Mouse (Mus musculus): ENCODE results near the gene Pik3ap1. TPM values are rescaled to one million over a fixed set of nuclear protein-coding genes. Genes with fewer than 3 reads are reported as not detected.

Pik3ap1 gene
- polyA plus RNA-seq, 1 experiment from 2014 or later = 1.3 TPM

- Histone ChIP-seq H3K4me2 (no peak overlapping the region), H3K27me3 (replicated peaks) (peaks cover 11% of the 10 kb centered on the region; the same call in 1 of the 2 replicates), H3K27ac (ENCODE audit: poor library complexity, severe bottlenecking) (no peak overlapping the region), H3K36me3 (no peaks in the 10 kb centered on the region), H3K9ac (no peak overlapping the region), H3K4me3 (no peak overlapping the region), H3K9me3 (replicated peaks) (no peaks in the 10 kb centered on the region), H3K4me1 (replicated peaks) (peaks cover 22% of the 10 kb centered on the region)
- no peak for ATAC-seq (ENCODE audit: insufficient number of reproducible peaks, low FRiP score)
- WGBS = 85% methylated on average over 2 of the region's 2 CpGs
Observed at GRCm38 (mm10) chr19:41387262-41387661, 2.4 kb upstream of the Pik3ap1 start.

- peaks cover 22% of the 10 kb centered on the region for H3K4me1 ChIP-seq (replicated peaks)
- H3K9ac ChIP-seq = peak overlapping the region; percentile 68
- no peaks in the 10 kb centered on the region for H3K36me3 ChIP-seq
- no peak for ATAC-seq (ENCODE audit: insufficient number of reproducible peaks, low FRiP score)
- WGBS = 9% methylated on average over 12 of the region's 12 CpGs
- peak overlapping the region; percentile 60 for H3K4me3 ChIP-seq
- H3K9me3 ChIP-seq (replicated peaks) = no peaks in the 10 kb centered on the region
- H3K4me2 ChIP-seq = peak overlapping the region; percentile 100
- H3K27me3 ChIP-seq (replicated peaks) = peaks cover 11% of the 10 kb centered on the region; the same call in 1 of the 2 replicates
- H3K27ac ChIP-seq (ENCODE audit: poor library complexity, severe bottlenecking) = no peak overlapping the region
Observed at GRCm38 (mm10) chr19:41384406-41384851, 473 bp downstream of the Pik3ap1 start.

- Histone ChIP-seq H3K9me3 (replicated peaks) (no peaks in the 10 kb centered on the region), H3K4me3 (no peak overlapping the region), H3K36me3 (no peaks in the 10 kb centered on the region), H3K4me1 (replicated peaks) (peaks cover 9% of the 10 kb centered on the region), H3K27ac (ENCODE audit: poor library complexity, severe bottlenecking) (no peak overlapping the region), H3K27me3 (replicated peaks) (peaks cover 11% of the 10 kb centered on the region; the same call in 1 of the 2 replicates), H3K9ac (no peak overlapping the region), H3K4me2 (no peak overlapping the region)
- ATAC-seq (ENCODE audit: insufficient number of reproducible peaks, low FRiP score) = no peak
- 71% methylated on average over 3 of the region's 3 CpGs for WGBS
Observed at GRCm38 (mm10) chr19:41382391-41382978, 2.4 kb downstream of the Pik3ap1 start.

GRCm38 (mm10) chr19:41381581-41382239 lies 3.2 kb downstream of the Pik3ap1 start:
- no peaks in the 10 kb centered on the region for H3K9me3 ChIP-seq (replicated peaks)
- no peak overlapping the region for H3K4me2 ChIP-seq
- WGBS = 65% methylated on average over 9 of the region's 9 CpGs
- H3K9ac ChIP-seq = no peak overlapping the region
- no peaks in the 10 kb centered on the region for H3K36me3 ChIP-seq
- H3K4me3 ChIP-seq = no peak overlapping the region
- H3K27ac ChIP-seq (ENCODE audit: poor library complexity, severe bottlenecking) = no peak overlapping the region
- peaks cover 11% of the 10 kb centered on the region; the same call in 1 of the 2 replicates for H3K27me3 ChIP-seq (replicated peaks)
- peaks cover 9% of the 10 kb centered on the region for H3K4me1 ChIP-seq (replicated peaks)
- no peak for ATAC-seq (ENCODE audit: insufficient number of reproducible peaks, low FRiP score)

- H3K36me3 ChIP-seq = no peaks in the 10 kb centered on the region
- no peak overlapping the region for H3K27ac ChIP-seq (ENCODE audit: poor library complexity, severe bottlenecking)
- no peak overlapping the region for H3K4me2 ChIP-seq
- H3K9me3 ChIP-seq (replicated peaks) = no peaks in the 10 kb centered on the region
- peaks cover 7% of the 10 kb centered on the region; the same call in 1 of the 2 replicates for H3K27me3 ChIP-seq (replicated peaks)
- WGBS = 93% methylated on average over 3 of the region's 3 CpGs
- no peak for ATAC-seq (ENCODE audit: insufficient number of reproducible peaks, low FRiP score)
- no peak overlapping the region for H3K4me3 ChIP-seq
- no peaks in the 10 kb centered on the region; the same call in 1 of the 2 replicates for H3K4me1 ChIP-seq (replicated peaks)
- no peak overlapping the region for H3K9ac ChIP-seq
Observed at GRCm38 (mm10) chr19:41379195-41379594, 5.7 kb downstream of the Pik3ap1 start.

GRCm38 (mm10) chr19:41375791-41376190 lies 9.1 kb downstream of the Pik3ap1 start:
- Histone ChIP-seq H3K4me1 (replicated peaks) (no peaks in the 10 kb centered on the region; the same call in 1 of the 2 replicates), H3K4me2 (no peak overlapping the region), H3K9me3 (replicated peaks) (no peaks in the 10 kb centered on the region), H3K4me3 (no peak overlapping the region), H3K27me3 (replicated peaks) (no peaks in the 10 kb centered on the region), H3K27ac (ENCODE audit: poor library complexity, severe bottlenecking) (no peak overlapping the region), H3K9ac (no peak overlapping the region), H3K36me3 (no peaks in the 10 kb centered on the region)
- WGBS = 77% methylated on average over 21 of the region's 21 CpGs
- no peak for ATAC-seq (ENCODE audit: insufficient number of reproducible peaks, low FRiP score)

- H3K27me3 ChIP-seq (replicated peaks) = no peaks in the 10 kb centered on the region
- H3K9me3 ChIP-seq (replicated peaks) = no peaks in the 10 kb centered on the region
- no peaks in the 10 kb centered on the region for H3K36me3 ChIP-seq
- H3K9ac ChIP-seq = no peak overlapping the region
- no peaks in the 10 kb centered on the region; the same call in 1 of the 2 replicates for H3K4me1 ChIP-seq (replicated peaks)
- 93% methylated on average over 1 of the region's 1 CpGs for WGBS
- no peak for ATAC-seq (ENCODE audit: insufficient number of reproducible peaks, low FRiP score)
- H3K4me2 ChIP-seq = no peak overlapping the region
- no peak overlapping the region for H3K4me3 ChIP-seq
- no peak overlapping the region for H3K27ac ChIP-seq (ENCODE audit: poor library complexity, severe bottlenecking)
Observed at GRCm38 (mm10) chr19:41375096-41375495, 9.8 kb downstream of the Pik3ap1 start.

GRCm38 (mm10) chr19:41374658-41375057 lies 10.2 kb downstream of the Pik3ap1 start:
- Histone ChIP-seq H3K27me3 (replicated peaks) (no peaks in the 10 kb centered on the region), H3K36me3 (no peaks in the 10 kb centered on the region), H3K4me3 (no peak overlapping the region), H3K27ac (ENCODE audit: poor library complexity, severe bottlenecking) (no peak overlapping the region), H3K4me2 (no peak overlapping the region), H3K4me1 (replicated peaks) (no peaks in the 10 kb centered on the region; the same call in 1 of the 2 replicates), H3K9ac (no peak overlapping the region), H3K9me3 (replicated peaks) (no peaks in the 10 kb centered on the region)
- 85% methylated on average over 5 of the region's 5 CpGs for WGBS
- no peak for ATAC-seq (ENCODE audit: insufficient number of reproducible peaks, low FRiP score)

- Histone ChIP-seq H3K9me3 (replicated peaks) (no peaks in the 10 kb centered on the region), H3K4me2 (no peak overlapping the region), H3K36me3 (no peaks in the 10 kb centered on the region), H3K4me3 (no peak overlapping the region), H3K27ac (ENCODE audit: poor library complexity, severe bottlenecking) (no peak overlapping the region), H3K27me3 (replicated peaks) (no peaks in the 10 kb centered on the region), H3K4me1 (replicated peaks) (no peaks in the 10 kb centered on the region; the same call in 1 of the 2 replicates), H3K9ac (no peak overlapping the region)
- WGBS = 87% methylated on average over 4 of the region's 4 CpGs
- no peak for ATAC-seq (ENCODE audit: insufficient number of reproducible peaks, low FRiP score)
Observed at GRCm38 (mm10) chr19:41372322-41372721, 12.6 kb downstream of the Pik3ap1 start.

- Histone ChIP-seq H3K36me3 (no peaks in the 10 kb centered on the region), H3K9me3 (replicated peaks) (no peaks in the 10 kb centered on the region), H3K4me2 (no peak overlapping the region), H3K4me3 (no peak overlapping the region), H3K27ac (ENCODE audit: poor library complexity, severe bottlenecking) (no peak overlapping the region), H3K4me1 (replicated peaks) (0 out of 2 replicates have a peak, but pooled peaks cover 4% of the 10 kb centered on the region), H3K27me3 (replicated peaks) (no peaks in the 10 kb centered on the region), H3K9ac (no peak overlapping the region)
- 83% methylated on average over 4 of the region's 4 CpGs for WGBS
- no peak for ATAC-seq (ENCODE audit: insufficient number of reproducible peaks, low FRiP score)
Observed at GRCm38 (mm10) chr19:41371373-41371772, 13.5 kb downstream of the Pik3ap1 start.

GRCm38 (mm10) chr19:41369557-41370460 lies 15.1 kb downstream of the Pik3ap1 start:
- no peak for ATAC-seq (ENCODE audit: insufficient number of reproducible peaks, low FRiP score)
- Histone ChIP-seq H3K4me2 (no peak overlapping the region), H3K27me3 (replicated peaks) (no peaks in the 10 kb centered on the region), H3K9me3 (replicated peaks) (no peaks in the 10 kb centered on the region), H3K4me3 (no peak overlapping the region), H3K4me1 (replicated peaks) (0 out of 2 replicates have a peak, but pooled peaks cover 4% of the 10 kb centered on the region), H3K27ac (ENCODE audit: poor library complexity, severe bottlenecking) (no peak overlapping the region), H3K36me3 (no peaks in the 10 kb centered on the region), H3K9ac (no peak overlapping the region)
- WGBS = 72% methylated on average over 11 of the region's 11 CpGs
